Mouse (Mus musculus) myocyte (in vitro differentiated cells): ENCODE results near the gene Srsf11. TPM values are rescaled to one million over a fixed set of nuclear protein-coding genes. Genes with fewer than 3 reads are reported as not detected.
A peak's percentile ranks its signal among the peaks of the same experiment; 100 is the strongest.

Experiments used
- H3K27me3 ChIP-seq: one replicate; pipeline ENCODE4 v1.6.1; 2011; ENCODE audit not compliant: control insufficient read depth, insufficient read depth, insufficient read length
- H3K36me3 ChIP-seq: one replicate; pipeline ENCODE4 v1.6.1; 2011; ENCODE audit not compliant: control insufficient read depth, insufficient read depth
- H3K4me2 ChIP-seq: one replicate; pipeline ENCODE4 v1.6.1; 2011; ENCODE audit warnings: low read depth, control low read depth
- H3K4me3 ChIP-seq: one replicate; pipeline ENCODE4 v1.5.1; 2011; ENCODE audit warnings: mild to moderate bottlenecking, control low read depth, moderate library complexity
- H3K79me2 ChIP-seq: one replicate; pipeline ENCODE4 v1.6.1; 2011; ENCODE audit not compliant: control insufficient read depth, insufficient read depth
- H3ac ChIP-seq: one replicate; pipeline ENCODE4 v1.6.1; 2011; ENCODE audit not compliant: control insufficient read depth, insufficient read length
- CEBPB ChIP-seq: IDR thresholded peaks from 2 replicates; pipeline ENCODE4 v1.6.1; 2011; ENCODE audit warnings: mild to moderate bottlenecking, moderate library complexity; ENCODE audit not compliant: poor library complexity, insufficient read depth, severe bottlenecking
- E2F4 ChIP-seq: IDR thresholded peaks from one replicate; pipeline ENCODE4 v1.6.1; 2011; ENCODE audit warnings: mild to moderate bottlenecking, control low read depth, moderate library complexity; ENCODE audit not compliant: insufficient read depth
- MAX ChIP-seq: IDR thresholded peaks from one replicate; pipeline ENCODE4 v1.6.1; 2011; ENCODE audit warnings: low read depth, mild to moderate bottlenecking, control low read depth
- MYOD1 ChIP-seq, 3 experiments: IDR thresholded peaks; one replicate each; pipeline ENCODE4 v1.6.1; 2011; ENCODE audit warnings: control low read depth in 2 of 3, low read depth in 2 of 3, mild to moderate bottlenecking in 2 of 3, moderate library complexity in 1 of 3; ENCODE audit not compliant: insufficient read length in 2 of 3, control insufficient read depth in 1 of 3
- MYOG ChIP-seq, 3 experiments: IDR thresholded peaks; one replicate each; pipeline ENCODE4 v1.6.1; 2011; ENCODE audit warnings: control low read depth in 2 of 3, low read depth in 2 of 3, mild to moderate bottlenecking in 2 of 3; ENCODE audit not compliant: insufficient read length in 2 of 3, control insufficient read depth in 1 of 3, insufficient read depth in 1 of 3
- POLR2A ChIP-seq: IDR thresholded peaks from one replicate; pipeline ENCODE4 v1.6.1; 2011; ENCODE audit warnings: low read depth, mild to moderate bottlenecking, control low read depth, moderate library complexity; ENCODE audit not compliant: insufficient read length
- POLR2AphosphoS2 ChIP-seq: IDR thresholded peaks from one replicate; pipeline ENCODE4 v1.6.1; 2011; ENCODE audit warnings: low read depth, control low read depth; ENCODE audit not compliant: insufficient read length
- REST ChIP-seq: IDR thresholded peaks from one replicate; pipeline ENCODE4 v1.6.1; 2011; ENCODE audit warnings: mild to moderate bottlenecking, control low read depth, moderate library complexity; ENCODE audit not compliant: insufficient read depth, insufficient read length
- SRF ChIP-seq: IDR thresholded peaks from one replicate; pipeline ENCODE4 v1.6.1; 2011; ENCODE audit warnings: low read depth; ENCODE audit not compliant: control insufficient read depth, insufficient read length
- TCF12 ChIP-seq: IDR thresholded peaks from one replicate; pipeline ENCODE4 v1.6.1; 2011; ENCODE audit warnings: mild to moderate bottlenecking, control low read depth; ENCODE audit not compliant: poor library complexity, insufficient read depth, severe bottlenecking
- TCF3 ChIP-seq: IDR thresholded peaks from one replicate; pipeline ENCODE4 v1.6.1; 2011; ENCODE audit warnings: low read depth, control low read depth; ENCODE audit not compliant: insufficient read length
- USF1 ChIP-seq: IDR thresholded peaks from one replicate; pipeline ENCODE4 v1.6.1; 2011; ENCODE audit warnings: low read depth, mild to moderate bottlenecking, control low read depth, moderate library complexity
- polyA plus RNA-seq: library from polyadenylated mRNA; unstranded; fragments of >200 nt; fragmentation: generic; extraction: Trizol; gene quantifications from one replicate; pipeline ENCODE4 v1.2.1, GENCODE M21; 2012; ENCODE audit warnings: missing spikeins

Gene Srsf11
- polyA plus RNA-seq, result 46.2 TPM

GRCm38 (mm10) chr3:158036329-158036988, at the start of gene Srsf11, which contains the start of gene Lrrc40:
Gene Srsf11 (minus strand): TSS chr3:158036639.
Gene Lrrc40 (plus strand): TSS chr3:158036662.
- Histone ChIP-seq H3K4me2 (peak within 1 kb of the TSS; percentile 98), H3K27me3 (no peaks in the 10 kb centered on the region), H3K36me3 (no peaks in the 10 kb centered on the region), H3K4me3 (peak within 1 kb of the TSS; percentile 99), H3ac (peak within 1 kb of the TSS; percentile 32), H3K79me2 (peaks cover 87% of the 10 kb centered on the region)
- TF ChIP-seq MAX, result no peak
- TF ChIP-seq TCF12, result no peak
- peak in 1 of 3 experiments; percentile 12 for TF ChIP-seq MYOG (IDR thresholded peaks at IDR 0.05; ENCODE audit: control insufficient read depth in 1 of 3, insufficient read depth in 1 of 3, insufficient read length in 2 of 3, low read depth in 2 of 3)
- TF ChIP-seq SRF, result peak; percentile 57
- no peak for TF ChIP-seq CEBPB
- TF ChIP-seq TCF3, result no peak
- TF ChIP-seq REST, result no peak
- peak; percentile 82 for TF ChIP-seq E2F4
- no peak for TF ChIP-seq USF1
- peak; percentile 89 for TF ChIP-seq POLR2A
- no peak for TF ChIP-seq MYOD1 (IDR thresholded peaks at IDR 0.05; ENCODE audit: control insufficient read depth in 1 of 3, insufficient read length in 2 of 3, low read depth in 2 of 3)
- TF ChIP-seq POLR2AphosphoS2, result peak; percentile 80

- no peaks in the 10 kb centered on the region for H3K79me2 ChIP-seq
- no peaks in the 10 kb centered on the region for H3K27me3 ChIP-seq
- no peak overlapping the region for H3K4me3 ChIP-seq
- no peaks in the 10 kb centered on the region for H3K36me3 ChIP-seq
- no peak overlapping the region for H3ac ChIP-seq
- no peak overlapping the region for H3K4me2 ChIP-seq
- no peak for TF ChIP-seq MAX
- TF ChIP-seq REST, result no peak
- TF ChIP-seq SRF, result no peak
- no peak for TF ChIP-seq MYOD1 (IDR thresholded peaks at IDR 0.05; ENCODE audit: control insufficient read depth in 1 of 3, insufficient read length in 2 of 3, low read depth in 2 of 3)
- no peak for TF ChIP-seq CEBPB
- no peak for TF ChIP-seq POLR2AphosphoS2
- no peak for TF ChIP-seq TCF12
- no peak for TF ChIP-seq USF1
- TF ChIP-seq E2F4, result no peak
- no peak for TF ChIP-seq TCF3
- TF ChIP-seq MYOG (IDR thresholded peaks at IDR 0.05; ENCODE audit: control insufficient read depth in 1 of 3, insufficient read depth in 1 of 3, insufficient read length in 2 of 3, low read depth in 2 of 3), result no peak
- no peak for TF ChIP-seq POLR2A
These were observed 41.4 kb upstream of the Srsf11 start for GRCm38 (mm10) chr3:158077828-158078227.

GRCm38 (mm10) chr3:158077380-158077772, 40.9 kb upstream of the Srsf11 start:
- H3ac ChIP-seq, result no peak overlapping the region
- H3K36me3 ChIP-seq, result no peaks in the 10 kb centered on the region
- no peak for TF ChIP-seq E2F4
- no peak for TF ChIP-seq CEBPB
- no peak for TF ChIP-seq SRF
- no peak for TF ChIP-seq POLR2AphosphoS2
- no peak for TF ChIP-seq USF1
- TF ChIP-seq MAX, result no peak
- no peak for TF ChIP-seq REST
- no peak overlapping the region for H3K4me3 ChIP-seq
- H3K79me2 ChIP-seq, result no peaks in the 10 kb centered on the region
- H3K4me2 ChIP-seq, result no peak overlapping the region
- H3K27me3 ChIP-seq, result no peaks in the 10 kb centered on the region

- no peak for TF ChIP-seq USF1
- no peak for TF ChIP-seq TCF12
- no peak for TF ChIP-seq POLR2AphosphoS2
- no peak for TF ChIP-seq E2F4
- no peak for TF ChIP-seq REST
- H3K4me2 ChIP-seq, result no peak overlapping the region
These were observed 40.4 kb upstream of the Srsf11 start for GRCm38 (mm10) chr3:158076685-158077379.

GRCm38 (mm10) chr3:158075004-158075403, 38.6 kb upstream of the Srsf11 start:
- Histone ChIP-seq H3ac (no peak overlapping the region), H3K36me3 (no peaks in the 10 kb centered on the region), H3K4me3 (no peak overlapping the region), H3K4me2 (no peak overlapping the region), H3K27me3 (no peaks in the 10 kb centered on the region), H3K79me2 (no peaks in the 10 kb centered on the region)
- TF ChIP-seq MYOG (IDR thresholded peaks at IDR 0.05; ENCODE audit: control insufficient read depth in 1 of 3, insufficient read depth in 1 of 3, insufficient read length in 2 of 3, low read depth in 2 of 3), result no peak
- no peak for TF ChIP-seq MYOD1 (IDR thresholded peaks at IDR 0.05; ENCODE audit: control insufficient read depth in 1 of 3, insufficient read length in 2 of 3, low read depth in 2 of 3)
- no peak for TF ChIP-seq USF1
- no peak for TF ChIP-seq MAX
- TF ChIP-seq TCF3, result no peak
- TF ChIP-seq POLR2A, result no peak
- no peak for TF ChIP-seq REST

More at GRCm38 (mm10) chr3:158076685-158077379, 40.4 kb upstream of the Srsf11 start:
- Histone ChIP-seq H3ac (no peak overlapping the region), H3K79me2 (no peaks in the 10 kb centered on the region), H3K36me3 (no peaks in the 10 kb centered on the region), H3K4me3 (no peak overlapping the region), H3K27me3 (no peaks in the 10 kb centered on the region)
